Mouse (Mus musculus) embryonic facial prominence, embryonic 14.5 days (tissue): Measurements from ENCODE around the gene Sypl. TPM values are rescaled to one million over a fixed set of nuclear protein-coding genes. Genes with fewer than 3 reads are reported as not detected.

ENCODE experiments used
- ATAC-seq: fragments of 200-750 bp; cut with Nextera tagmentation; 2 replicates; pipeline ENCODE4 v1.8.0; 2017; ENCODE audit warnings: low read depth, moderate number of reproducible peaks, moderate TSS enrichment
- DNase-seq: peaks from one replicate; pipeline ENCODE4 v3.0.0-alpha.2; 2015; ENCODE audit warnings: low spot score
- H3K27ac ChIP-seq: fragments of 300-500 bp; sonication (generic); replicated peaks from 2 replicates; pipeline ENCODE4 v1.5.1; 2014; ENCODE audit warnings: low read depth, mild to moderate bottlenecking, low read length, moderate library complexity
- H3K27me3 ChIP-seq: fragments of 300-500 bp; sonication (generic); replicated peaks from 2 replicates; pipeline ENCODE4 v1.6.1; 2014; ENCODE audit warnings: low read length; ENCODE audit not compliant: control insufficient read depth, insufficient read depth
- H3K36me3 ChIP-seq: fragments of 300-500 bp; sonication (generic); 2 replicates; pipeline ENCODE4 v1.6.1; 2014; ENCODE audit warnings: low read length, mixed read lengths; ENCODE audit not compliant: control insufficient read depth, insufficient read depth
- H3K4me1 ChIP-seq: fragments of 300-500 bp; sonication (generic); 2 replicates; pipeline ENCODE4 v1.6.1; 2014; ENCODE audit warnings: antibody characterized with exemption, low read length; ENCODE audit not compliant: control insufficient read depth, insufficient read depth
- H3K4me2 ChIP-seq: fragments of 300-500 bp; sonication (generic); 2 replicates; pipeline ENCODE4 v1.6.1; 2014; ENCODE audit warnings: low read depth, mild to moderate bottlenecking, low read length, moderate library complexity, mixed read lengths
- H3K4me3 ChIP-seq: fragments of 300-500 bp; sonication (generic); 2 replicates; pipeline ENCODE4 v1.5.1; 2014; ENCODE audit warnings: low read depth, mild to moderate bottlenecking, low read length
- H3K9ac ChIP-seq: fragments of 300-500 bp; sonication (generic); 2 replicates; pipeline ENCODE4 v1.6.1; 2014; ENCODE audit warnings: low read depth, mild to moderate bottlenecking, low read length, moderate library complexity, mixed read lengths
- H3K9me3 ChIP-seq: fragments of 300-500 bp; sonication (generic); 2 replicates; pipeline ENCODE4 v1.6.1; 2016; ENCODE audit warnings: low read length; ENCODE audit not compliant: control insufficient read depth
- WGBS: fragments of 180-500 bp; shearing (Covaris S2); extraction: QIAGEN DNeasy Blood & Tissue Kit; methylation state at CpG from one replicate; pipeline ENCODE4 v1.1.7; 2014; 5-methylcytosine and 5-hydroxymethylcytosine counted together
- polyA plus RNA-seq: library from polyadenylated mRNA; unstranded; fragments of >200 nt; fragmentation: Nextera tagmentation; extraction: Ambion mirVana; gene quantifications from 2 replicates; pipeline ENCODE4 v1.2.1, GENCODE M21; 2014

Sypl gene
- polyA plus RNA-seq, 1 experiment from 2014 or later = 119 TPM

GRCm38 (mm10) chr12:32953066-32953465, 625 bp upstream of the Sypl start:
- Histone ChIP-seq H3K27ac (peak overlapping the region; percentile 97), H3K27me3 (no peaks in the 10 kb centered on the region), H3K9ac (peak overlapping the region; percentile 91), H3K4me3 (peak overlapping the region; percentile 83), H3K4me1 (peaks cover 14% of the 10 kb centered on the region), H3K36me3 (no peaks in the 10 kb centered on the region), H3K4me2 (peak overlapping the region; percentile 72), H3K9me3 (no peaks in the 10 kb centered on the region)
- WGBS = 12% methylated on average over 6 of the region's 6 CpGs
- no peak for DNase-seq
- no peak for ATAC-seq

DNA sequence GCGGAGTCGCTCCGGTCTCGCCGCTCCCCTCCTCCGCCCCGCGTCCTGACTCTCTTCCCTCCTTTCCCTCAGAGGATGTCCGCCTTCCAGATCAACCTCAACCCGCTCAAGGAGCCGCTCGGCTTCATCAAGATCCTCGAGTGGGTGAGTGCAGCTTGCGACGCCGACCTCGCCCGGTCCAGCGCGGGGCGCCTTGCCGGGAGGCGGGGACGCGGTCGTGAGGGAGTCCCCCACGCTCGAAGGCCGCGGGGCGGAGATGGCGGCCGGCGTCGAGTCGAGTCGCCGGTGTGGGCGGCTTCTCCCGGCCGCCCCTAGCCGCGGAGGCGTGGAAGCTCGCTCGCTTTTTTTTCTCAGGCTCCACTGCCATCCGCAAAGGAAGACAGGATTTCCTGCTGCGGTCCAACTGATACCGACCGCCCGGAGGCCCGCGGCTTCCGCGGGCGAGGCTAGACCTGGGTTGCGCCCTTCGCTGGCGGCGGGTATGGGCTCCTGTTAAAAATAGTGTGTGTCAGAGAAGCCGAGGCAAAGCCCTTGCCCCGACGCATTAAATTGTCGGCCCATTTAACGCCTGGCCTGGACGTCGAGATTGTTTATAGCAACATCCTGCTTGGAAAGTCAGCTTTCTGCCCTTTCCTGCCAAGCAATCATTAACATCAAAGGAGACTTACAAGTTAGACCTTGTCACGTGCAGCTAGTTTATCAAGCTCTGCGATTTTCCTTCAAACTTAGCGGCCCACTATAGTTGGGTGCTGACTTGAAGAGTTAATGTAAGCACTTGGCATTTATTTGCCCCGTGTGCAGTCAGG, 728 bp downstream of the Sypl start:
- Histone ChIP-seq H3K36me3 (no peaks in the 10 kb centered on the region), H3K27me3 (no peaks in the 10 kb centered on the region), H3K9ac (peak overlapping the region; percentile 91), H3K9me3 (no peaks in the 10 kb centered on the region), H3K4me2 (peak overlapping the region; percentile 74), H3K4me3 (peak overlapping the region; percentile 83), H3K27ac (peak overlapping the region; percentile 97), H3K4me1 (peaks cover 14% of the 10 kb centered on the region)
- peak; percentile 73 for DNase-seq
- peak; percentile 59; the same call in 1 of the 2 replicates for ATAC-seq
- under 1% methylated on average over 55 of the region's 71 CpGs for WGBS

GRCm38 (mm10) chr12:32955037-32955436, 1.3 kb downstream of the Sypl start:
- Histone ChIP-seq H3K4me3 (peak overlapping the region; percentile 83), H3K4me2 (peak overlapping the region; percentile 74), H3K9ac (peak overlapping the region; percentile 91), H3K4me1 (peaks cover 14% of the 10 kb centered on the region), H3K36me3 (no peaks in the 10 kb centered on the region), H3K27me3 (no peaks in the 10 kb centered on the region), H3K27ac (peak overlapping the region; percentile 97), H3K9me3 (no peaks in the 10 kb centered on the region)
- DNase-seq (no peak), ATAC-seq (no peak)
- under 1% methylated on average over 8 of the region's 8 CpGs for WGBS

DNA sequence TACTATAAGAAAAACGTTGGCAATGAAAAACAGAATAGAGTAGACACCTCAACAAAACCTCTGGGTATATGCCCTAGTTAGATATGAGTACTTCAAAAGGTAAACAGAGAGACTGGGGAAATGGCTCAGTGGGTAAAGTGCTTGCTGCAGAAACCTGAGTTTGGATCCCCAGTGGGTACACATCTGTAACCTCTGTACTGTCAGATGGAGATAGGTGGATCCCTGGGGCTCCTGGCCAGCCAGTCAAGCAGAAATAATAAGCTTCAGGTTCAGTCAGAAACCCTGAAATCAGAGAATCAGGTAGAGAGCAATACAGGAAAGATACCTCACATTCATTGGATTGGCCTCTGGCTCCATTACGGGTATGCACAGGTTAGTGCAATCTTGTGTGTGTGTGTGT, 3.5 kb downstream of the Sypl start:
- no peaks in the 10 kb centered on the region for H3K9me3 ChIP-seq
- no peak overlapping the region for H3K9ac ChIP-seq
- ATAC-seq (no peak), DNase-seq (no peak)
- H3K27ac ChIP-seq = no peak overlapping the region
- H3K36me3 ChIP-seq = no peaks in the 10 kb centered on the region
- H3K4me2 ChIP-seq = no peak overlapping the region
- H3K4me3 ChIP-seq = no peak overlapping the region
- no peaks in the 10 kb centered on the region for H3K27me3 ChIP-seq
- peaks cover 18% of the 10 kb centered on the region for H3K4me1 ChIP-seq
- WGBS = 67% methylated on average over 2 of the region's 2 CpGs

GRCm38 (mm10) chr12:32962132-32962531, 8.4 kb downstream of the Sypl start:
- Histone ChIP-seq H3K36me3 (peaks cover 5% of the 10 kb centered on the region), H3K4me3 (no peak overlapping the region), H3K4me1 (0 out of 2 replicates have a peak, but pooled peaks cover 4% of the 10 kb centered on the region), H3K4me2 (no peak overlapping the region), H3K27ac (no peak overlapping the region), H3K9me3 (no peaks in the 10 kb centered on the region), H3K9ac (no peak overlapping the region), H3K27me3 (no peaks in the 10 kb centered on the region)
- ATAC-seq (no peak), DNase-seq (no peak)

GRCm38 (mm10) chr12:32963858-32964257, 10.2 kb downstream of the Sypl start:
- H3K4me1 ChIP-seq = 0 out of 2 replicates have a peak, but pooled peaks cover 4% of the 10 kb centered on the region
- H3K27me3 ChIP-seq = no peaks in the 10 kb centered on the region
- ATAC-seq (no peak), DNase-seq (no peak)
- H3K4me2 ChIP-seq = no peak overlapping the region
- H3K36me3 ChIP-seq = peaks cover 15% of the 10 kb centered on the region
- no peak overlapping the region for H3K27ac ChIP-seq
- WGBS = 89% methylated on average over 4 of the region's 4 CpGs
- no peaks in the 10 kb centered on the region for H3K9me3 ChIP-seq
- no peak overlapping the region for H3K4me3 ChIP-seq
- no peak overlapping the region for H3K9ac ChIP-seq

DNA sequence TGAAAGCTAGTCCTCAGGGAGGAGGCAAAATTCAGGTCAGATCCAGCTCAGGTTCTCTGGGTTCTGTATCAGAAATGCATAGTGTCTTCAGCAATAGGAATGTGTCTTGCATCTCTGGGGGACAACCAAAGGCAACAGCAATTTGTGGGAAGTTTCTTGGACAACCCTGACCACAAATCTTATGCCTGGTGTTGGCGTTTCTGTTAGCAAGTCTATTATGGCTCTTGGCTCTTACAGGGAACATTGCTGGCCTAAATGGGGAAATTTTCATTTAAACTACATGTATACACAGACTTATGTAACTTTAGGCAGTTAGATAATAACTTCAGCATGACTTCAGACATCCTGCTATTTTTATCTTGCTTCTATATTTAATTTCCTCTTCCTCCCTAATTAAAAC, 18.6 kb downstream of the Sypl start:
- ATAC-seq (no peak), DNase-seq (no peak)
- H3K27me3 ChIP-seq = no peaks in the 10 kb centered on the region
- no peak overlapping the region for H3K9ac ChIP-seq
- H3K4me2 ChIP-seq = no peak overlapping the region
- WGBS = 77% methylated on average over 1 of the region's 1 CpGs
- no peak overlapping the region for H3K4me3 ChIP-seq
- no peaks in the 10 kb centered on the region for H3K4me1 ChIP-seq
- no peak overlapping the region for H3K27ac ChIP-seq
- H3K36me3 ChIP-seq = peaks cover 46% of the 10 kb centered on the region
- H3K9me3 ChIP-seq = no peaks in the 10 kb centered on the region

- no peak overlapping the region for H3K9ac ChIP-seq
- H3K4me2 ChIP-seq = no peak overlapping the region
- no peak overlapping the region for H3K27ac ChIP-seq
- ATAC-seq (no peak), DNase-seq (no peak)
- H3K4me3 ChIP-seq = no peak overlapping the region
- no peaks in the 10 kb centered on the region for H3K27me3 ChIP-seq
- H3K36me3 ChIP-seq = peaks cover 30% of the 10 kb centered on the region
- no peaks in the 10 kb centered on the region for H3K9me3 ChIP-seq
- no peaks in the 10 kb centered on the region for H3K4me1 ChIP-seq
These were observed 21.2 kb downstream of the Sypl start for GRCm38 (mm10) chr12:32974893-32975292.

DNA sequence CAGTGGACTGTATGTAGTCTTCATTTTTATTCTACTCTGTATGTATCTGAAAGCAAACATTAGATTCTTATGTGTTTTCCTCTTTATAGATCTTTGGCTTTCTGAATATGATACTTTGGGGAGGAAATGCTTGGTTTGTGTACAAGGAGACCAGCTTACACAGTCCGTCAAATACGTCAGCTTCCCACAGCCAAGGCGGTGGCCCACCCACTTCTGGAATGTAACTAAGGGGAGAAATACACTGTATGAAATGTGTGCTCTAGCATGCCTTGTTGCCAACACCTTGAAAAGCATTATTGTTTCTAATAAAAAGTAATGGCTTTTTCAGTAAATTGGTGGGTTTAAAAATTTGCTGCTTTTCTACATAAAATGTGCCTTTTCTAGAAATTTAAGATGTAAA, 21.8 kb downstream of the Sypl start:
- H3K4me2 ChIP-seq = no peak overlapping the region
- 59% methylated on average over 3 of the region's 3 CpGs for WGBS
- H3K27ac ChIP-seq = no peak overlapping the region
- H3K9me3 ChIP-seq = no peaks in the 10 kb centered on the region
- ATAC-seq (no peak; the same call in 1 of the 2 replicates), DNase-seq (no peak)
- no peak overlapping the region for H3K9ac ChIP-seq
- no peaks in the 10 kb centered on the region for H3K27me3 ChIP-seq
- H3K36me3 ChIP-seq = peaks cover 27% of the 10 kb centered on the region
- H3K4me3 ChIP-seq = no peak overlapping the region
- H3K4me1 ChIP-seq = no peaks in the 10 kb centered on the region
